Comparison of ENCODE assay signal across 8 mouse cellular contexts in the genomic region with DNA sequence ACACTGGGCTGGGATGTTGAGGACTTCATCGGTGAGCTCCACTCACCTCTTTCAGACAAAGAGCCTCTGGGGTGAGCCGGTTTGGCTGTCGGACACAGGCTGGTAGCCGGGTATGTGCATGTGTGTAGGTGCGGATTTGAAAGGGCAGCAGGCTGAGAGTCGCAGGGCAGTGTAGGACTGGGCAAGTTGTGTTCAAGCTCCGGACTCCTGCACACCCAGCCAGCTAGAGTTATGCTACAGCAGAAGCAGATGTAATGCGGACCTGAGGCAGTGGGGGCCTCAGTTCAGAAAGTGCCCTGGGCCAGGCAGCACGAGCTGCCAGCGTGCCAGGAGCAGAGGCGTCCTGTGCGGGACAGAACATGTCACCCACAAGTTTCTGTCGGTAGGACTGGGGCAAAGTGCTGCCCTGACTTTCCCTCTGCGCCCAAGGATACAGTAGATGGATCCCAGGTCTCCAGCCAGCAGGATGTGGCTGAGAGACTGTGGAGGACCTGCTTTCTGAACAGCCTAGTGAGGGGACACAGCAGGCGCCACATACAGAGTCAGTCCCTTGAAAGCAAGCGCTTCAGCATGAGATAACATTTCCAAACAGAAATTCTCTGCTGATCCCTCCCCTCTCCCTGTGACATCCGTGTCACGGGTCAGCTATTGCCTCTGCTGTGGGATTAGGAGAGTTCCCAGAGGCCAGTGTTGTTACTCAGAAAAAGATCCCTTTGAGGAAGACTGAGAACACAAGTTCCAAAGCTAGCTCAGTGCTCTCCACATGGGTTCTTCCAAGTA. TPM values are rescaled to one million over a fixed set of nuclear protein-coding genes. Genes with fewer than 3 reads are reported as not detected.
DNase-seq lines count a peak whose midpoint lies in the region; ATAC-seq and TF ChIP-seq lines count a peak whose summit lies in the region.

No protein-coding gene starts in this region.

- TF ChIP-seq POLR2A in lung, adult 2 months (IDR thresholded peaks at IDR 0.05; ENCODE audit: borderline replicate concordance, extremely low read depth, low read depth, low read length) = 0 out of 2 replicates have a peak, but pooled peaks have one; percentile 0

- H3K27ac ChIP-seq in forebrain, embryonic 16.5 days (ENCODE audit: low read length) = peak overlapping the region; percentile 86; the same call in 1 of the 2 replicates
- peak overlapping the region; percentile 95 for H3K27ac ChIP-seq in kidney, embryonic 15.5 days
- no peak overlapping the region for H3K27ac ChIP-seq in midbrain, postnatal 0 days (ENCODE audit: low read depth, low read length)
- H3K27ac ChIP-seq in left cerebral cortex, adult 2 months = no peak overlapping the region; the same call in 1 of the 2 replicates

- no peak for DNase-seq in lung, adult 2 months
- DNase-seq in lung, postnatal 14 days = no peak
- no peak for DNase-seq in midbrain, postnatal 0 days (ENCODE audit: low spot score)
- no peak for DNase-seq in left cerebral cortex, adult 2 months (ENCODE audit: extremely low spot score in 1 of 2, low spot score in 2 of 2)
- no peak for DNase-seq in ovary, postnatal 14 days (ENCODE audit: low spot score)
- DNase-seq in spleen, postnatal 36 days (ENCODE audit: low spot score in 2 of 2) = no peak

- peak overlapping the region; percentile 61 for H3K9ac ChIP-seq in forebrain, embryonic 16.5 days (replicated peaks; ENCODE audit: low read depth, low read length)
- peak overlapping the region; percentile 68 for H3K9ac ChIP-seq in kidney, embryonic 15.5 days
- no peak overlapping the region for H3K9ac ChIP-seq in midbrain, postnatal 0 days (replicated peaks; ENCODE audit: low read length, poor library complexity, severe bottlenecking)

- H3K4me3 ChIP-seq in lung, adult 2 months (replicated peaks; ENCODE audit: extremely low read depth, low read depth, low read length) = peak overlapping the region; percentile 64
- peak overlapping the region; percentile 45 for H3K4me3 ChIP-seq in forebrain, embryonic 16.5 days (replicated peaks; ENCODE audit: low read length)
- H3K4me3 ChIP-seq in kidney, embryonic 15.5 days (replicated peaks) = peak overlapping the region; percentile 60
- no peak overlapping the region for H3K4me3 ChIP-seq in midbrain, postnatal 0 days (ENCODE audit: low read depth, low read length)
- no peak overlapping the region; the same call in 1 of the 2 replicates for H3K4me3 ChIP-seq in left cerebral cortex, adult 2 months

- no peak for TF ChIP-seq CTCF in lung, adult 2 months (IDR thresholded peaks at IDR 0.05; ENCODE audit: insufficient read depth, low read length)
- no peak for TF ChIP-seq CTCF in midbrain, postnatal 0 days (IDR thresholded peaks at IDR 0.05)
- no peak for TF ChIP-seq CTCF in left cerebral cortex, adult 2 months (IDR thresholded peaks at IDR 0.05)

- ATAC-seq in forebrain, embryonic 16.5 days = no peak
- ATAC-seq in kidney, embryonic 15.5 days (replicated peaks; ENCODE audit: low FRiP score) = 0 out of 2 replicates have a peak, but pooled peaks have one; percentile 10
- ATAC-seq in midbrain, postnatal 0 days (ENCODE audit: low FRiP score) = no peak

- 38% methylated on average over 18 of the region's 18 CpGs for WGBS in lung, adult 2 months
- WGBS in forebrain, embryonic 16.5 days = 7% methylated on average over 18 of the region's 18 CpGs
- WGBS in kidney, embryonic 15.5 days = 9% methylated on average over 18 of the region's 18 CpGs
- WGBS in midbrain, postnatal 0 days = 18% methylated on average over 18 of the region's 18 CpGs

- intact Hi-C loops in left cerebral cortex, adult 2 months (cut with DNase I) = loop anchor here (5.0 kb wide), 1 partner anchor 100 kb away; no protein-coding TSS in a partner anchor

- H3K4me1 ChIP-seq in lung, adult 2 months (ENCODE audit: control insufficient read depth, insufficient read depth, low read length) = peaks cover 15% of the 10 kb centered on the region
- peaks cover 39% of the 10 kb centered on the region for H3K4me1 ChIP-seq in forebrain, embryonic 16.5 days (replicated peaks; ENCODE audit: control insufficient read depth, insufficient read depth, low read length)
- peaks cover 70% of the 10 kb centered on the region for H3K4me1 ChIP-seq in kidney, embryonic 15.5 days
- peaks cover 12% of the 10 kb centered on the region; the same call in 1 of the 2 replicates for H3K4me1 ChIP-seq in midbrain, postnatal 0 days (ENCODE audit: insufficient read depth, low read length)

- no peaks in the 10 kb centered on the region for H3K9me3 ChIP-seq in forebrain, embryonic 16.5 days (ENCODE audit: control insufficient read depth, low read length)
- no peaks in the 10 kb centered on the region for H3K9me3 ChIP-seq in kidney, embryonic 15.5 days (replicated peaks)
- no peaks in the 10 kb centered on the region for H3K9me3 ChIP-seq in midbrain, postnatal 0 days (ENCODE audit: low read length)

- H3K4me2 ChIP-seq in forebrain, embryonic 16.5 days (ENCODE audit: low read length) = peak overlapping the region; percentile 63
- H3K4me2 ChIP-seq in kidney, embryonic 15.5 days = peak overlapping the region; percentile 88
- H3K4me2 ChIP-seq in midbrain, postnatal 0 days (ENCODE audit: low read depth, low read length, poor library complexity, severe bottlenecking) = peak overlapping the region; percentile 32

- no peaks in the 10 kb centered on the region for H3K36me3 ChIP-seq in forebrain, embryonic 16.5 days (ENCODE audit: control insufficient read depth, insufficient read depth)
- no peaks in the 10 kb centered on the region for H3K36me3 ChIP-seq in kidney, embryonic 15.5 days
- H3K36me3 ChIP-seq in midbrain, postnatal 0 days (ENCODE audit: insufficient read depth, low read length) = no peaks in the 10 kb centered on the region

- H3K27me3 ChIP-seq in forebrain, embryonic 16.5 days (replicated peaks; ENCODE audit: control insufficient read depth, insufficient read depth, low read length) = no peaks in the 10 kb centered on the region
- H3K27me3 ChIP-seq in kidney, embryonic 15.5 days = no peaks in the 10 kb centered on the region
- no peaks in the 10 kb centered on the region for H3K27me3 ChIP-seq in midbrain, postnatal 0 days (ENCODE audit: insufficient read depth, low read length)

RNA-seq across cellular contexts. Expression of a gene that starts 1.0 kb away (rescaled TPM):
- polyA plus RNA-seq in lung, adult 2 months (2012; rRNA removed) = 76.0 and 98.5 TPM in 2 replicates
- polyA plus RNA-seq in forebrain, embryonic 16.5 days (2015; fragmentation: Nextera tagmentation; extraction: Ambion mirVana) = 12.0 and 14.3 TPM in 2 replicates
- 35.0 and 40.9 TPM in 2 replicates for polyA plus RNA-seq in kidney, embryonic 15.5 days (2015; fragmentation: Nextera tagmentation; extraction: Ambion mirVana)
- total RNA-seq in midbrain, postnatal 0 days (2014; rRNA removed) = 16.7 and 16.8 TPM in 2 replicates
- polyA plus RNA-seq in midbrain, postnatal 0 days (2015; fragmentation: Nextera tagmentation; extraction: Ambion mirVana) = 9.8 TPM in 2 replicates
- 1 to 10 TPM; 2.1 to 2.9 TPM for total RNA-seq in left cerebral cortex, adult 2 months (2021)

Comparison
In these comparisons a context has a peak if more than half of its experiments do, and no peak if none do; other contexts are left out.
1. H3K4me3 ChIP-seq: peak in lung, adult 2 months (single experiment), forebrain, embryonic 16.5 days (single experiment) and kidney, embryonic 15.5 days (single experiment); none in midbrain, postnatal 0 days (single experiment) and left cerebral cortex, adult 2 months (single experiment).
2. H3K27ac ChIP-seq: peak in forebrain, embryonic 16.5 days (single experiment) and kidney, embryonic 15.5 days (single experiment); none in midbrain, postnatal 0 days (single experiment) and left cerebral cortex, adult 2 months (single experiment).
3. H3K4me2 ChIP-seq: peak in every context shown above with its lines; median percentile 88 in kidney, embryonic 15.5 days; 63 in forebrain, embryonic 16.5 days; 32 in midbrain, postnatal 0 days.